Mouse (Mus musculus) stomach, embryonic 14.5 days (tissue): ENCODE measurements at regions not wholly inside any gene's neighbourhood (a gene's known extent, or its start where the extent isn't known, plus 50 kb on each side); places are given as distances from the start of the nearest gene placed in this dataset.

ENCODE experiments used
- ATAC-seq: fragments of 200-750 bp; cut with Nextera tagmentation; 2 replicates; pipeline ENCODE4 v1.8.0; 2017; ENCODE audit warnings: low read depth, moderate TSS enrichment; ENCODE audit not compliant: insufficient number of reproducible peaks, insufficient read depth, low FRiP score
- H3K27ac ChIP-seq: fragments of 300-500 bp; sonication (generic); 2 replicates; pipeline ENCODE4 v1.5.1; 2014; ENCODE audit warnings: mild to moderate bottlenecking, low read length, moderate library complexity, mixed read lengths
- H3K27me3 ChIP-seq: fragments of 300-500 bp; sonication (generic); 2 replicates; pipeline ENCODE4 v1.6.1; 2014; ENCODE audit warnings: low read length, control low read depth, mixed read lengths; ENCODE audit not compliant: control insufficient read depth, insufficient read depth
- H3K36me3 ChIP-seq: fragments of 300-500 bp; sonication (generic); 2 replicates; pipeline ENCODE4 v1.6.1; 2014; ENCODE audit warnings: mild to moderate bottlenecking, control low read depth, low read length, moderate library complexity, mixed read lengths; ENCODE audit not compliant: control insufficient read depth, insufficient read depth
- H3K4me1 ChIP-seq: fragments of 300-500 bp; sonication (generic); 2 replicates; pipeline ENCODE4 v1.6.1; 2014; ENCODE audit warnings: low read length, control low read depth, mixed read lengths; ENCODE audit not compliant: control insufficient read depth, insufficient read depth
- H3K4me2 ChIP-seq: fragments of 300-500 bp; sonication (generic); replicated peaks from 2 replicates; pipeline ENCODE4 v1.6.1; 2014; ENCODE audit warnings: low read depth, low read length, control low read depth
- H3K4me3 ChIP-seq: fragments of 300-500 bp; sonication (generic); 2 replicates; pipeline ENCODE4 v1.5.1; 2014; ENCODE audit warnings: low read depth, low read length, control low read depth
- H3K9ac ChIP-seq: fragments of 300-500 bp; sonication (generic); replicated peaks from 2 replicates; pipeline ENCODE4 v1.6.1; 2014; ENCODE audit warnings: low read depth, mild to moderate bottlenecking, control low read depth, low read length, moderate library complexity, mixed read lengths
- H3K9me3 ChIP-seq: fragments of 300-500 bp; sonication (generic); 2 replicates; pipeline ENCODE4 v1.6.1; 2016; ENCODE audit warnings: low read depth, low read length, control low read depth; ENCODE audit not compliant: control insufficient read depth
- WGBS: fragments of 180-500 bp; shearing (Covaris S2); extraction: QIAGEN DNeasy Blood & Tissue Kit; methylation state at CpG from one replicate; pipeline ENCODE4 v1.1.7; 2014; 5-methylcytosine and 5-hydroxymethylcytosine counted together

- 89% methylated on average over 8 of the region's 8 CpGs for WGBS
- ATAC-seq: no peak
These were observed 80.7 kb upstream of the Btg3 start for GRCm38 (mm10) chr16:78457731-78458151.

GRCm38 (mm10) chr16:78456345-78456744 is 79.4 kb upstream of the Btg3 start:
- Histone ChIP-seq H3K9ac (no peak overlapping the region), H3K27me3 (no peaks in the 10 kb centered on the region), H3K9me3 (no peaks in the 10 kb centered on the region), H3K36me3 (no peaks in the 10 kb centered on the region), H3K4me3 (no peak overlapping the region), H3K27ac (no peak overlapping the region), H3K4me2 (no peak overlapping the region), H3K4me1 (no peaks in the 10 kb centered on the region)
- ATAC-seq: peak; percentile 44; the same call in 1 of the 2 replicates
- 56% methylated on average over 10 of the region's 10 CpGs for WGBS

More at GRCm38 (mm10) chr16:78457731-78458151, 80.7 kb upstream of the Btg3 start:
- no peak overlapping the region for H3K4me3 ChIP-seq
- no peaks in the 10 kb centered on the region for H3K9me3 ChIP-seq
- no peak overlapping the region for H3K9ac ChIP-seq
- no peaks in the 10 kb centered on the region for H3K27me3 ChIP-seq
- no peaks in the 10 kb centered on the region for H3K4me1 ChIP-seq
- no peak overlapping the region for H3K4me2 ChIP-seq
- no peaks in the 10 kb centered on the region for H3K36me3 ChIP-seq
- H3K27ac ChIP-seq: no peak overlapping the region

- H3K36me3 ChIP-seq: no peaks in the 10 kb centered on the region
These were observed 77.5 kb upstream of the Btg3 start for GRCm38 (mm10) chr16:78454509-78454908.

GRCm38 (mm10) chr16:78452303-78452702 is 75.3 kb upstream of the Btg3 start:
- H3K27ac ChIP-seq: no peak overlapping the region
- H3K4me1 ChIP-seq: no peaks in the 10 kb centered on the region
- no peak overlapping the region for H3K4me3 ChIP-seq
- H3K9me3 ChIP-seq: no peaks in the 10 kb centered on the region; the same call in 1 of the 2 replicates
- ATAC-seq: no peak
- H3K4me2 ChIP-seq: no peak overlapping the region
- WGBS: 10% methylated on average over 10 of the region's 10 CpGs
- H3K27me3 ChIP-seq: no peaks in the 10 kb centered on the region
- no peak overlapping the region for H3K9ac ChIP-seq
- no peaks in the 10 kb centered on the region for H3K36me3 ChIP-seq

More at GRCm38 (mm10) chr16:78454509-78454908, 77.5 kb upstream of the Btg3 start:
- no peak overlapping the region for H3K27ac ChIP-seq
- no peaks in the 10 kb centered on the region; the same call in 1 of the 2 replicates for H3K9me3 ChIP-seq
- H3K4me3 ChIP-seq: no peak overlapping the region
- H3K4me2 ChIP-seq: no peak overlapping the region
- H3K4me1 ChIP-seq: no peaks in the 10 kb centered on the region
- WGBS: 91% methylated on average over 9 of the region's 9 CpGs
- no peak overlapping the region for H3K9ac ChIP-seq
- no peak for ATAC-seq
- H3K27me3 ChIP-seq: no peaks in the 10 kb centered on the region

- 88% methylated on average over 8 of the region's 8 CpGs for WGBS
- no peak for ATAC-seq
- H3K27ac ChIP-seq: no peak overlapping the region
- no peaks in the 10 kb centered on the region; the same call in 1 of the 2 replicates for H3K9me3 ChIP-seq
- H3K27me3 ChIP-seq: no peaks in the 10 kb centered on the region
- H3K4me1 ChIP-seq: no peaks in the 10 kb centered on the region
- no peak overlapping the region for H3K9ac ChIP-seq
- H3K4me2 ChIP-seq: no peak overlapping the region
- H3K4me3 ChIP-seq: no peak overlapping the region
- no peaks in the 10 kb centered on the region for H3K36me3 ChIP-seq
These were observed 74.8 kb upstream of the Btg3 start for GRCm38 (mm10) chr16:78451750-78452149.

- H3K27ac ChIP-seq: no peak overlapping the region
- H3K4me2 ChIP-seq: no peak overlapping the region
- no peak for ATAC-seq
- no peaks in the 10 kb centered on the region for H3K4me1 ChIP-seq
- no peak overlapping the region for H3K9ac ChIP-seq
- H3K9me3 ChIP-seq: no peaks in the 10 kb centered on the region; the same call in 1 of the 2 replicates
- no peaks in the 10 kb centered on the region for H3K27me3 ChIP-seq
- H3K36me3 ChIP-seq: no peaks in the 10 kb centered on the region
- no peak overlapping the region for H3K4me3 ChIP-seq
- 76% methylated on average over 11 of the region's 11 CpGs for WGBS
These were observed 74.3 kb upstream of the Btg3 start for GRCm38 (mm10) chr16:78451251-78451650.

- no peaks in the 10 kb centered on the region for H3K27me3 ChIP-seq
- H3K4me2 ChIP-seq: no peak overlapping the region
- no peak for ATAC-seq
- H3K9me3 ChIP-seq: no peaks in the 10 kb centered on the region; the same call in 1 of the 2 replicates
- H3K27ac ChIP-seq: no peak overlapping the region
- H3K4me1 ChIP-seq: no peaks in the 10 kb centered on the region
- no peak overlapping the region for H3K4me3 ChIP-seq
- no peak overlapping the region for H3K9ac ChIP-seq
- H3K36me3 ChIP-seq: no peaks in the 10 kb centered on the region
- WGBS: 98% methylated on average over 4 of the region's 8 CpGs
These were observed 72.2 kb upstream of the Btg3 start for GRCm38 (mm10) chr16:78449231-78449630.

GRCm38 (mm10) chr16:78443262-78443661 is 66.3 kb upstream of the Btg3 start:
- H3K27ac ChIP-seq: no peak overlapping the region
- no peaks in the 10 kb centered on the region for H3K27me3 ChIP-seq
- no peak overlapping the region for H3K4me2 ChIP-seq
- no peak overlapping the region for H3K4me3 ChIP-seq
- no peak for ATAC-seq
- no peaks in the 10 kb centered on the region for H3K36me3 ChIP-seq
- H3K9ac ChIP-seq: no peak overlapping the region
- H3K9me3 ChIP-seq: no peaks in the 10 kb centered on the region
- H3K4me1 ChIP-seq: no peaks in the 10 kb centered on the region
- 88% methylated on average over 8 of the region's 8 CpGs for WGBS

- Histone ChIP-seq H3K4me3 (no peak overlapping the region), H3K4me2 (no peak overlapping the region), H3K9ac (no peak overlapping the region), H3K27ac (no peak overlapping the region), H3K36me3 (no peaks in the 10 kb centered on the region), H3K9me3 (no peaks in the 10 kb centered on the region), H3K27me3 (no peaks in the 10 kb centered on the region), H3K4me1 (no peaks in the 10 kb centered on the region)
- ATAC-seq: no peak
- 91% methylated on average over 7 of the region's 7 CpGs for WGBS
These were observed 65.8 kb upstream of the Btg3 start for GRCm38 (mm10) chr16:78442830-78443229.
